Mouse (Mus musculus) testis, postnatal 10 days (tissue): ENCODE data around the gene Cop1.

Experiments used
- DNase-seq: peaks from one replicate; pipeline ENCODE4 v3.0.0; 2021; ENCODE audit warnings: low spot score

The Cop1 gene

DNA sequence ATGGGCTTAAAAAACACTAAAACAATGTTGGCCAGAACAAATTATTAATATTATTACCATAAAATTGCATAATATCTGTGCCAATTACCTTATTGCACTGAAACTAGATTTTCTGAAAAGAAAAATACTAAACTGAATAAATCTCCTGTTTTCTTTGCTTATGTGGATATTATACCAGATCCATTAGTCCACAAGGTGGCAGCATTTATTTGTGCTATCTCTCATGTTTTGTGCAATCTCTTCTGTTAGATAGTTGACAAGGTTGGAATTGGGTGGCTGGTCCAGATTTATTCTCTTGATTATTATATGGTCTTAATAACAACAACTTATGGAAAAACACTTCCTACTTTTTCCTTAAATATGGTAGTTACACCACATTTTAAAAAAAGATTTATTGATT lies 58.1 kb downstream of the Cop1 start:
- no peak for DNase-seq

DNA sequence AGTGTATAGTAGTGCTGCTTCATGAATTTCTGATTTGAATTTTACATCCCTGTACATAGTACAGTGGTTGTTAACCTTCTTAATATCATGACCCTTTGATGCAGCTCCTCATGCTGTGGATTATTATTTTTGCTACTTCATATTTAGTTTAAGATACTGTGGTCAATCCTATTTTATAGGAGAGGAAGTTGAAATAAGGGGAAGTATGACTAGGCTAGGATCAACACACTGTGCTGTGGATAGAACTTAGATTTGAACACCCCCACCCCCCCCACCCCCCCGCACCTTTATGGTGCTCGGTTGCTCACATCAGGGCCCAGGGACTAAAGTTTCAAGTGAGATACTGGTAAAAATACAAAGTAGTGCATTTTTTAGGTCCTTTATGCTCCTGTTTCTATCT lies 58.7 kb downstream of the Cop1 start:
- DNase-seq = no peak

DNA sequence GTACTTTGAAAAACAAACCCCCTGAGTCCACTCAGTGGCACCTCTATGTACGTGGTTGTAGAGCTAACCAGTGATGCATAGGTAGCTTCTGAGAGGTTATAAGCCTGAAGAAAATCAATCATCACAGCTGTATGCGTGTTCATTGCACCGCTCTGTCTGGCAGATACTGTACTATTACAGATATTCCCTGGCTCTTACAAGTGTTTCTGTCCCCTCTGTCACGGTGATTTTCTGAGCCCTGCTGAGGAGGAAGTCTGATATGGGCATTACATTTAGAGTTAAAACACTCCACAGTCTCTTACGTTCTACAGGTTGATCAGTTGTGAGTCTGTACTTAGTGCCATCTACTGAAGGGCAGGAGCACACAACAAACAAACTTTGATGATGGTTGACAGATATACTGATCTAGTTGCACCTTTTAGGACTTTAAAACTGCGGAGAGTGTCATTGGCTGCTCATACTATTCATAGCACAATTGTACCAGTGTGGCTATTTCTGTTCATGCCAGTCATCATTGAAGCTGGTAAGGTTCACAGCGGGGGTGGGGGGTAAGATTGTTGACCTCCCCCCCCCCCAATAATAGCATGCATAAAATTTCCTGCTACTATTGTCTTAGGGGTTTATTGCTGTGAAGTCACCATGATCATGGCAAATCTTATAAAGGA lies 69.4 kb downstream of the Cop1 start:
- no peak for DNase-seq

DNA sequence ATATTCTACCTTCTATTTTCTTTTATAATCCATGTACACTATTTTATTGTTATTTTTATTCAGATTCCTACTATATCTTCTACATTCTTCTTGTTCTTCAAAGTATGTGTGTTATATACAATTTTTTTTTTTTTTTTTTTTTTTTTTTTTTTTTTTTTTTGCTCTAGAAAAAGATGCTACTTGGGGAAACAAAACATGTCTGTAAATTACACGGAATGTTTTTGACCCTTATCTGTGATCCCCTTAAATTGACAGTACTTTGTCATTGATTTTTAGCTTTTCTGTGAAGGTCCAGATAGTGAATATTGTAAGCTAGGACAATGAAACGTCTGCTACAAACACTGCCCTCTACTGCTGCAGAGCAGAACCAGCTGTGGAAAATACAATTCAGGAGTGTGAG lies 81.5 kb downstream of the Cop1 start:
- DNase-seq = no peak

DNA sequence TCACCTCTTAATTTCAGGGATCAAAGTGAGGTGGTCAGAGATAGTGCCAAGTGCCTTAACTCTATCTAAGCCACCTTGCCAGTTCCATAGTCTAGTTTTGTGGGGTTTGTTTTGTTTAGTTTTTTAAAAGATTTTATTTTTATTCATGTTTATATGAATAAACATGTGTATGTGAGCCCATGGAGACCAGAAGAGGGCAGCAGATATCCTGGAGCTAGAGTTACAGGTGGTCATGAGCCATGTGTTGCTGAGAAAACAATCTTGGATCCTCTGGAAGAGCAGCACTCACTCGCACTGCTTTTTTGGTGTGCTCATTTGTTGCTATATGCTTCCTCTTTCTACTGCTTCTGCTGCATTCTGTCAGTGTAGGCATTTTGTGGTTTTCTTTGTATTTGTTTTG lies 90.5 kb downstream of the Cop1 start:
- no peak for DNase-seq

DNA sequence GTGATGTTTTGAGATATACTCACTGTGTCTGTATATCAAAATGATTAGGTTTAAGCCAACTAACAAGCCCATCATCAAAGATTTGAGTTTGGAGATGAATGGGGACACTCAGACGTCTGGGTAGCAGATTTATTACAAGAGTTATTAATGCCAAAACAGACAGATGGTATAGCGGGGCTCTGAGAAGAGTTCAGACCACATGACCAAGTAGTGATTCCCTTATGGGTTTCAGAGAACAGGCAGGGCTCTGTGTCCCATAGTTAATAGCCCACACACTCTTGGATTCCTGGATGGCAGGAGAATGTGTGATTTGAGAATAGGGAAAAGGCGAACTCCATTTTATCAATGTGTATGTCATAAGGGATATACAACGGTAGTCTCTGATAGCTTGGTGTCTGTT lies 98.9 kb downstream of the Cop1 start:
- DNase-seq = no peak

DNA sequence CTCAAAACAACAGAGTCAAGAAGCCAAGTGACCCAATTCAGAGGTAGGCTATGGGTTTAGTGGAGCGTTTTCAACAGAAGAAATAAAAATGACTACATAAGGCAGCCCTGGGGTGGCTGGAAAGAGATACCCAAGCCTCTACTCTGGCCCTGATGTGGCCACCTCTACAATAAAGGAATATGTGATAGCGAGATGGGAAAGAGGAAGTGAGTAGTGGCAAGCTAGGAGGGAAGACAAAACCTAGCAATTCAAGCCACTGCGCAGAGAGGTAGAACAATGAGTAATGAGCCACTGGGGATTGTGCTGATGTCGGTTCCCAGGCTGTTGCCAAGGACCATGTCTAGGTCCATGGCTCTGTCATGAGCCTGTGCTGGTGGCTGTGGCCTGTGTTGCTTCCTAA lies 102.0 kb downstream of the Cop1 start:
- no peak for DNase-seq

DNA sequence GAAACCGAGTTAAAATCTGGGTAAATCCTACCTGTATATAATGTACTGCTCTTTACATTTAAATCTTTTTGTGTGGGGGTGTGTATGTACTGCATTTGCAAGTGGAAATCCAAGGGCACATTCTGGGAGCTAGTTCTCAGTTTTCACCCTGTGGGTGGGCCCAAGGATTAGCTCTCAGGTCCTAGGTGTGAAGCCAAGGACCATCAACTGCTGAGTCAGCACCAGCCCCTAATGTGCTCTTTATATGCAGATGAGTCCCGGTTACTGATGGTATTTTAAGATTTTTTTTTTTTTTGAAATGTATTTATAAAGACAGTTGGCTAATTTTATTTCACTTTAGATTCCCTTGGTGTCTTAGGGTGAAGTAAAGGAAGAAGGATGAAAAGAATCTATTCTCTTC lies 110.2 kb downstream of the Cop1 start:
- DNase-seq = no peak

DNA sequence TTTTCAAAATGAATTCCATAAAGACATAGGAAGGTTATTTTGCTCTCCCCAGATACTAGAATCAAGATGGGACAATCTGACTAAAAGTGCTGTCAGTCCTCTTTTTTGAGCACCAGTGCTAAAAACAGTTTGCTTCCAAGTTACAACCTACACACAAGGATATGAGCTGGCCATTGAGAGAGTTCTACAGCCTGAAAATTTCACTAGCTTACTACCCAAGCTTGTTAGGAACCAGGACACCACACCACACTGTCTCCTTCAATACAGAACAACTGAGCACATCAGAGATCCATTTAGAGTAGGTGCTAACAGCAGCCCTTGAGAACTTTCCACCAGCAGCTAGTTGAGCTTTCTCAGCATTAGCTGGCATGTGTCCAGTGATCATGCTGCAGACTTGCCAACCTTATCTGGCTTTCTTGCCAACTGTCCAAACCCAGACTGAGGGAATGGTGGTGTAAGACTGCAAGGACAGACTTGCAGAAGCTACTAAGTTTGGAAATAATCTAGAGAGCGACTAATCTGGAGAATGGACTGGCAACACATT lies 123.0 kb downstream of the Cop1 start:
- no peak for DNase-seq

DNA sequence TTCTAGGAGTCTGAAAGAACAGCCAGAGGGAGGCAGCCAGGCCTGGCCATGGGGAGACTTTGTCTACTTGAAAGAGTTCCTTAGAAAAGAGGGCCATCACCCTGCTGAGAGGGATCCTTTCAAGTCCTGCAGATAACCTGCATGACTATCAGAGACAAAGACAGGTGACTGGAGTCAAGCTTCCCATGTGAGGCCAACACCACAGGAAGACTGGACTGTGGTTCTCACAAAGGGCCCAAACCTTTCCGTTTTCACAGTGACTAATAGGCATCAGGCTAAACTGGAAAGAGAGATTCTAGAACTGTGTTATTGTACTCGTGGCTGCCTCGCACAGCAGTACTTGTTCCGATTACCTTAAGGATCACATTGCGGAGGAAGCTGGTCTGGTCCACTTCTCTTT lies 126.6 kb downstream of the Cop1 start:
- DNase-seq = no peak

DNA sequence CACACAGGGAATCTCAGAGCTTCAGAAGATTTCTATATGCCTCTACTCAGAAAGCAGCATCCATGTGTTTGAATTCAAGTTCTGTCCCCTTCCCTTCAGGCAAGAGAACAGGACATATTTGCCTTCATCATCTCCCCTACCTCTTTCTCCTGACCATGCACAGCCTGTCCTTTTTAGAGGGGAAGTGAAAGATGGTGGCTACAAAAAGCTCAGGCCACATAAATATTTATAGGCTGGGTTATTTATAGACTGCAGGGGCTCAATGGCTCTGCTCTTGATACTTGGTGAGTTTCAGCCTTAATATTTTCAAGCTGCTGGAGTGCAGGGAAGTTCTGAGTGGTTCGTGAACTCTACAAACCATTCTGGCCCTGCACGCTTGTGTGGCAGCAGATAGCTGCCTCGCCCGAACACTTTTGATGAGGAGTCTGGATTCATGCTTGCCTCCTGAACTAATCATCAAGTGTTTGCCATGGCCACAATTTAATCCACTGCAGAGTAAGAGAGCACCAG lies 139.8 kb downstream of the Cop1 start:
- no peak for DNase-seq

DNA sequence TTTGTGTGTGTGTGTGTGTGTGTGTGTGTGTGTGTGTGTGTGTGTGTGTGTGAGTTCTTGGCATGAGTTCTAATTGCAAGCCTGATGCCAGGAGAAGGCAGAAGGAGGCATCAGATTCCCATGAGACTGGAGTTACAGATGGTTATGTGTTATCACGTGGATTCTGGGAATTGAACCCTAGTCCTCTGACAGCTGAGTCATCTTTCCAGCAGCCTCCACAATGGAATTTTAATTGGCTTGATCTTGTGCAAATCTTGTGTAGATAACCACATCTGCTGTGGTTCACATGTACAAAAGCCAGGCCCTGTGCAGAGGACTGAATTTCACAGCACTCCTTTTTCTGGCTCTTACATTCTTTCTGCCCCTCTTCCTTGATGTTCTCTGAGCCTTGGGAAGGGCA lies 150.1 kb downstream of the Cop1 start:
- DNase-seq = no peak

DNA sequence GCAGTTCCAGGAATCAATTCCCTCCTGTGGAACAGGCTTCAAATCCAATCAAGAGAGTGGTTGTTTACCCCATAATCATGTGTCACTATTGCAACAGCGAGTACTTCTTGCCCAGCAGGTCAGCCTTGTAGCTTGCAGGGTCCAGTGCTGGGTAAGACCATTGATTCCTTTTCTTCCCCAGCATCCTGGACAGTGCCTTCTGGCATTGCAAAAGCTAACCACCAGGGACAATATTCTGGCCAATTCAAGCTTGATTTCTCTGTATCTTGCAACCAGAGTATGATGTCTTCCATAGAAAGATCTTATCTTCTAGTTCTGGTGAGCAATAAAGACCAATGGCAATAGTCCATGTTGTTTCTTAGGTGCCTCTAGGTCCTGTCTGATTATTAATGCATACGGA lies 150.8 kb downstream of the Cop1 start:
- no peak for DNase-seq

DNA sequence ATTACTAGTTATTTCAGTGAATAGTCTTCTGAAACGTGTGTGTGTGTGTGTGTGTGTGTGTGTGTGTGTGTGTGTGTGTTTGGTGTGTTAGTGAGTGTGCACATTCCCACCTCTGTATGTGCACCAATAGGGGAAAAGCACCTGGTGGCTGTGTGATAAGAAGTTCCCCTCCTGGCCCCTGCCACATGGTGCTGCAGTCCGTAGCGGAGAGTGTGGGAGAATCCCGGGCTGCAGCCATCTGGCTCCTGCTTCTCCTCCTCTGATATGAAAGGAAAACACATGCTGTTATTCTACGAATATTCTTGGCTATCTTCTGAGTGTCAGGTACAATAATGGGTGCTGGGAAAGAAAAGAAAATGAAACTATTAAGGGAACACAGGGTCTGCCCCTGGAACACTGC lies 154.3 kb downstream of the Cop1 start:
- DNase-seq = no peak

DNA sequence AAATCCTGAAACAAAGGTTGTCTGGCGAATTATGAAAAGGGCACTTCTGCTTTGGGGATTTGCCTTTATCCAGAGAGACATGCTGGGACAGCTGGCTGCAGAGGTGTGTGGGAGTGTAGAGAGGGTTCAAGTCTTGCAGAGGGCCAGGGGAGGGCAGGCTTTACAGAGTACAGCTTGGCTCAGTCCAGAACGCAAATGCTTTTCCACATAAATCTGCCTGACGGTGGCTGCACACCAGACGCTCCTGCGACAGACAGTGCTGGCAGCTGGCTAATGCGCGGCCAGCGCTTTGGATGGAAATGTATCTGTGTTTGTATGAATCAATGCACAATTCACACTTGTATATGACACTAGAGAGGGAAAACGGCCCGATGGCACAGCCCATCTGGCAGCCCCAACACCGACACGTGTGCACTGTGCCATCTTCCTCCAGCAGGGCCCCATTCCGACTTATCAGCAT lies 156.5 kb downstream of the Cop1 start:
- no peak for DNase-seq

DNA sequence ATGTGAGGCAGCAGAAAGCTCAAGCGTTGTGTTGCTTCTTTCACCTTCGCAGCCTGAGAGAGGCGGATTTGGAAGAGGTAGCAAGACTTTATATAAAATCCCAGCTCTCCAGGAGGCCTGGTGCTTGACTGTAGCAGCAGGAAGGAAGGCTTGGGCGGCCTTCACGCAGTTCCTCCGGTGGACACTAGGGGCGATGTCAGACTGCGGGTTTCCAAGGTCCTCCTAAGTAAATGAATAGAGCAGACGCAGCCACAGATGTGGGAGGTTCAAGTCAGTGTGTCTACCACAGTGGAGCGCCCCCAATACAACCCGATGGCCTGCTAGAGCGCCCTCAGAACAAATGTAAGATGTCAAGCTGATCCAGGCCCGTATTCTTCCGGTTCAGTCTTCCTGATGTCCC lies 157.9 kb downstream of the Cop1 start:
- DNase-seq = peak; percentile 85

DNA sequence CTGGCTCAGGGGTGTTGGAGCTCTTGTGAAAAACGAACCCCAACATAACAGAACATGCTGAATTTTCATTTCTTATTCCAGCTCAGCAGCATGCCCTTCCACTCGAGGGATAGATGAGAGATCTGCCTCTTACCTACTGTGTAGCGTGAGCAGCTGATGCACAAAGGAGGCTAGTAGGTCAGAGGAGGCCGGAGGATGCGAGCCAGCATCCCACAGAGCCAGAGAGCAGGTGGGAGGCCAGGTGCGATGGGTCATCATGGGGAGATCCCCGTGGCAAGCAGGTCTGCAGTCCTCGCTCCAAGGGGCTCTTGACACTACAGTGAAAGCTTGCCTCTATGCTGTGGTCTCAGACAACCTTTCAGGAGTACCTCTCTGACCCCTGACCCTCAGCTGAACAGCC lies 160.5 kb downstream of the Cop1 start:
- no peak for DNase-seq

DNA sequence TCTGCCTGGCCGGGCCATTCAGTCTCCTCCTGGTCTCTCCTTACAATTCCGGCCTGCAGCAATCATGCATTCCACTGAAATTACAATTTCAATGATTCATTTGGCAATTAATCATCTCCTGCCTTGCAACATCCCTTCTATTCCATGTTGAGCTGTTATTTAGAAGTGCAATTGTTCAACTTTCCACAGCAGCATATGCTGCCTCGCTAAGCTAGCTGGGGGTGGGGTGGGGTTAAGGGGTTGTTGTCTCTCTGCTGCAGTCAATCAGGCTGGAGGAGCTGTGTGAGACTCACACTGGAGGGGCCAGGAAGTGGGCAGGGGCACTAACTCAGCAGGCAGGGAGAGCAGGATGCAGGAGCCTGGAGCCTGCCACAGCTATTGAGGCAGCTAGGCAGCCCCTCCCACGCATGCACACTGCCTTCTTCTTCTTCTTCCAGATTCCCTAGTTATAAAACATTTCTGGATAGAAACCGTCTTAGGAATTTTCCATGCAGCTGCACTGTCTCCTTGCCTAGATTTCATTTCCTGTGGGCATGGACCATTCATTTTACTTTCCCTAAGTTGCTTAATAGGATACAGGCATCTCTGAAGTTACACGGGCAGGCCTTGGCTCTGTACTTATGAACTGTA lies 161.1 kb downstream of the Cop1 start:
- DNase-seq = no peak

DNA sequence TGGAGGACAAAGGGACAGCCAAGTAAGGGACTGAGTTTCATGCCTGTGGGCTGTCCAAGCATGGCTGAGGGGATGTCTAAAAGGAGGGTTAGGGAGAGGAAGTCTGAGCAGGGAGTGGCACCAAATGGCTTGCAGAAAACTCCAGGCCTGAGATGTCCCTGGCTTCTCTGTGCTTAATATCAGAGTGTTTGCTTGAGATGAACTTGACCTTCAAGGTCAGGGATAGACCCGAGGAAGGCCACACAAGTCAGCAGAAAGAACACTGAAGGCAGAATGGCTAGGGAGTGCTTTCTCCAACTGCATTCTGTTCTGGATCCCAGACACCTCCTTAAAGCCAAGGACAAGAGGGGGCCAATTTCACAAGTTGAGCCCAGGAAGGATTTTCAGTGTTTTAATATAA lies 161.8 kb downstream of the Cop1 start:
- DNase-seq = no peak

DNA sequence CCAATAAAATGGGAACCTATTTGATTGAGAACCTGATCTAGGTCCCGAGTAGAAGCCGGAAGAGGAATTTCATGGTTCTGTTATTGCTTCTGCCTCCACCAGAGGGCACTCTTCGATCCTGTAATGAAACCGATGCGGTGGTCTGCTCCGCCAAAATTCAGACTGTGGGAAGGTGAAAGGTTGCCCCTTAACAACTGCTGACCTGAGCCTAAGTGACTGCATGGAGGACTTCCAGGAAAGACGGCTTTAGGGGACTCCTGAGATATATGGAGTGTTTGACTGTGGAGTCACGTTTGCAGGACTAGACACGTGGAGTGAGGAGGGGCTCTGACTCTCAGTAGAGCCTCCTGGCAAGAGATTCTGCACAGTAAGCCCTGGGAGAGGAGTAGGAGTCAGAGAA lies 164.4 kb downstream of the Cop1 start:
- DNase-seq = peak; percentile 69
